Mouse (Mus musculus) spleen, adult 12 weeks (tissue): ENCODE measurements around the gene Dvl1.
A peak's percentile ranks its signal among the peaks of the same experiment; 100 is the strongest.

Experiments used
- DNase-seq: peaks from one replicate; pipeline ENCODE4 v3.0.0; 2022; ENCODE audit warnings: low spot score

Dvl1 gene

GRCm38 (mm10) chr4:155883587-155883986 lies 36.4 kb downstream of the Dvl1 start:
- DNase-seq, result no peak

GRCm38 (mm10) chr4:155886330-155886729 lies 39.1 kb downstream of the Dvl1 start:
- no peak for DNase-seq

GRCm38 (mm10) chr4:155887674-155888073 lies 40.5 kb downstream of the Dvl1 start:
- no peak for DNase-seq

GRCm38 (mm10) chr4:155888181-155888580 lies 41.0 kb downstream of the Dvl1 start:
- DNase-seq, result no peak

- no peak for DNase-seq
These were observed 42.1 kb downstream of the Dvl1 start for GRCm38 (mm10) chr4:155889316-155889715.

GRCm38 (mm10) chr4:155891011-155891471 lies 43.8 kb downstream of the Dvl1 start:
- no peak for DNase-seq

- peak; percentile 94 for DNase-seq
These were observed 44.4 kb downstream of the Dvl1 start, which contains the start of the genes Pusl1 and Acap3 for GRCm38 (mm10) chr4:155891551-155892001. Gene Pusl1 (minus strand): TSS chr4:155891781. Gene Acap3 (plus strand): TSS chr4:155891822.

- DNase-seq, result peak; percentile 79
These were observed 44.8 kb downstream of the Dvl1 start for GRCm38 (mm10) chr4:155892017-155892416.

- DNase-seq, result peak; percentile 37
These were observed 45.4 kb downstream of the Dvl1 start for GRCm38 (mm10) chr4:155892438-155893211.

- no peak for DNase-seq
These were observed 46.0 kb downstream of the Dvl1 start for GRCm38 (mm10) chr4:155893212-155893690.

GRCm38 (mm10) chr4:155894311-155894881 lies 47.2 kb downstream of the Dvl1 start:
- DNase-seq, result peak; percentile 60

- no peak for DNase-seq
These were observed 48.0 kb downstream of the Dvl1 start for GRCm38 (mm10) chr4:155895216-155895615.

- DNase-seq, result no peak
These were observed 48.6 kb downstream of the Dvl1 start for GRCm38 (mm10) chr4:155895826-155896225.

GRCm38 (mm10) chr4:155896461-155896860 lies 49.3 kb downstream of the Dvl1 start:
- DNase-seq, result no peak

GRCm38 (mm10) chr4:155898318-155898717 lies 51.1 kb downstream of the Dvl1 start:
- DNase-seq, result no peak

GRCm38 (mm10) chr4:155899355-155899754 lies 52.2 kb downstream of the Dvl1 start:
- DNase-seq, result no peak

GRCm38 (mm10) chr4:155901205-155901604 lies 54.0 kb downstream of the Dvl1 start:
- DNase-seq, result no peak

- DNase-seq, result no peak
These were observed 56.0 kb downstream of the Dvl1 start for GRCm38 (mm10) chr4:155903246-155903645.

GRCm38 (mm10) chr4:155904318-155905102 lies 57.3 kb downstream of the Dvl1 start:
- DNase-seq, result peak; percentile 1

- DNase-seq, result no peak
These were observed 58.4 kb downstream of the Dvl1 start for GRCm38 (mm10) chr4:155905634-155906033.

GRCm38 (mm10) chr4:155906125-155906524 lies 58.9 kb downstream of the Dvl1 start:
- no peak for DNase-seq

GRCm38 (mm10) chr4:155907003-155907402 lies 59.8 kb downstream of the Dvl1 start:
- DNase-seq, result no peak
